Mouse (Mus musculus) embryonic fibroblast, embryonic 13.5 days (primary cell): ENCODE results near the gene Osbpl10. TPM values are rescaled to one million over a fixed set of nuclear protein-coding genes. Genes with fewer than 3 reads are reported as not detected.

Source experiments
- H3K27ac ChIP-seq: 2 replicates; pipeline ENCODE4 v1.5.1; 2012; ENCODE audit warnings: low read length, control low read depth, inconsistent platforms; ENCODE audit not compliant: insufficient read depth
- H3K4me1 ChIP-seq: 2 replicates; pipeline ENCODE4 v1.6.1; 2011; ENCODE audit warnings: low read length; ENCODE audit not compliant: control insufficient read depth, insufficient read depth
- H3K4me3 ChIP-seq: 2 replicates; pipeline ENCODE4 v1.5.1; 2011; ENCODE audit warnings: mild to moderate bottlenecking, control low read depth, low read length; ENCODE audit not compliant: insufficient read depth
- CTCF ChIP-seq: IDR thresholded peaks from 2 replicates; pipeline ENCODE4 v1.5.1; 2011; ENCODE audit warnings: mild to moderate bottlenecking, control low read depth, low read length, moderate library complexity, borderline replicate concordance; ENCODE audit not compliant: insufficient read depth
- POLR2A ChIP-seq: IDR thresholded peaks from 2 replicates; pipeline ENCODE4 v1.6.1; 2011; ENCODE audit warnings: low read depth, mild to moderate bottlenecking, control low read depth, low read length, moderate library complexity
- polyA plus RNA-seq: library from polyadenylated mRNA; stranded (reverse); fragments of >200 nt; gene quantifications from 2 replicates; pipeline ENCODE4 v1.2.4, GENCODE M21; 2011; ENCODE audit warnings: low read depth; ENCODE audit not compliant: missing spikeins, insufficient read length

Osbpl10 gene
- polyA plus RNA-seq, 1 experiment: 3.1 TPM

- Histone ChIP-seq H3K27ac (no peak overlapping the region), H3K4me1 (peaks cover 2% of the 10 kb centered on the region; the same call in 1 of the 2 replicates), H3K4me3 (no peak overlapping the region)
- TF ChIP-seq POLR2A (no peak), CTCF (no peak)
Observed at GRCm38 (mm10) chr9:115107430-115107829, 129.1 kb downstream of the Osbpl10 start.

GRCm38 (mm10) chr9:115110655-115111054 lies 132.3 kb downstream of the Osbpl10 start:
- Histone ChIP-seq H3K4me3 (no peak overlapping the region), H3K4me1 (peaks cover 2% of the 10 kb centered on the region; the same call in 1 of the 2 replicates), H3K27ac (no peak overlapping the region)
- TF ChIP-seq CTCF (no peak), POLR2A (no peak)

- Histone ChIP-seq H3K27ac (no peak overlapping the region), H3K4me3 (no peak overlapping the region), H3K4me1 (peaks cover 7% of the 10 kb centered on the region; the same call in 1 of the 2 replicates)
- no peak for TF ChIP-seq POLR2A
- no peak for TF ChIP-seq CTCF
Observed at GRCm38 (mm10) chr9:115117314-115117713, 138.9 kb downstream of the Osbpl10 start.

- TF ChIP-seq CTCF (no peak), POLR2A (no peak)
- H3K4me3 ChIP-seq: no peak overlapping the region
- H3K27ac ChIP-seq: no peak overlapping the region
Observed at GRCm38 (mm10) chr9:115120276-115120675, 141.9 kb downstream of the Osbpl10 start.

GRCm38 (mm10) chr9:115120678-115121224 lies 142.4 kb downstream of the Osbpl10 start:
- Histone ChIP-seq H3K4me3 (no peak overlapping the region), H3K4me1 (peaks cover 7% of the 10 kb centered on the region; the same call in 1 of the 2 replicates), H3K27ac (no peak overlapping the region)
- TF ChIP-seq CTCF (no peak), POLR2A (no peak)

More at GRCm38 (mm10) chr9:115120276-115120675, 141.9 kb downstream of the Osbpl10 start:
- H3K4me1 ChIP-seq: peaks cover 7% of the 10 kb centered on the region; the same call in 1 of the 2 replicates

- H3K4me3 ChIP-seq: no peak overlapping the region
- no peaks in the 10 kb centered on the region for H3K4me1 ChIP-seq
- no peak for TF ChIP-seq POLR2A
- TF ChIP-seq CTCF: no peak
- H3K27ac ChIP-seq: no peak overlapping the region
Observed at GRCm38 (mm10) chr9:115127342-115127741, 149.0 kb downstream of the Osbpl10 start.

GRCm38 (mm10) chr9:115133926-115134325 lies 155.6 kb downstream of the Osbpl10 start:
- Histone ChIP-seq H3K4me1 (no peaks in the 10 kb centered on the region), H3K4me3 (no peak overlapping the region), H3K27ac (no peak overlapping the region)
- TF ChIP-seq POLR2A (no peak), CTCF (no peak)

- Histone ChIP-seq H3K27ac (no peak overlapping the region), H3K4me1 (no peaks in the 10 kb centered on the region), H3K4me3 (no peak overlapping the region)
- TF ChIP-seq POLR2A: no peak
- no peak for TF ChIP-seq CTCF
Observed at GRCm38 (mm10) chr9:115134736-115135135, 156.4 kb downstream of the Osbpl10 start.

GRCm38 (mm10) chr9:115135352-115135751 lies 157.0 kb downstream of the Osbpl10 start:
- Histone ChIP-seq H3K4me1 (no peaks in the 10 kb centered on the region), H3K27ac (no peak overlapping the region), H3K4me3 (no peak overlapping the region)
- TF ChIP-seq POLR2A: no peak
- TF ChIP-seq CTCF: no peak

GRCm38 (mm10) chr9:115137858-115138257 lies 159.5 kb downstream of the Osbpl10 start:
- TF ChIP-seq CTCF: no peak
- no peak for TF ChIP-seq POLR2A
- no peaks in the 10 kb centered on the region for H3K4me1 ChIP-seq
- no peak overlapping the region for H3K4me3 ChIP-seq
- no peak overlapping the region for H3K27ac ChIP-seq
